Mouse (Mus musculus) hindbrain, embryonic 10.5 days (tissue): ENCODE measurements around the gene Olfr203. TPM values are rescaled to one million over a fixed set of nuclear protein-coding genes. Genes with fewer than 3 reads are reported as not detected.

Experiments used
- polyA plus RNA-seq: library from polyadenylated mRNA; unstranded; fragments of >200 nt; fragmentation: Nextera tagmentation; extraction: Ambion mirVana; gene quantifications from 2 replicates; pipeline ENCODE4 v1.2.1, GENCODE M21; 2016

Olfr203 gene
- polyA plus RNA-seq, 1 experiment from 2014 or later, result not detected

Other genes starting within 250 kb of the Olfr203 start
- not detected in 2 replicates for gene Olfr190, start 220.9 kb upstream of the Olfr203 start, polyA plus RNA-seq
- not detected in 2 replicates for gene Olfr191, start 209.1 kb upstream of the Olfr203 start, polyA plus RNA-seq
- not detected in 2 replicates for gene Olfr193, start 187.0 kb upstream of the Olfr203 start, polyA plus RNA-seq
- gene Olfr194, start 177.8 kb upstream of the Olfr203 start, polyA plus RNA-seq, result not detected in 2 replicates
- gene Olfr195, start 151.8 kb upstream of the Olfr203 start, polyA plus RNA-seq, result not detected in 2 replicates
- not detected in 2 replicates for gene Olfr196, start 128.4 kb upstream of the Olfr203 start, polyA plus RNA-seq
- not detected in 2 replicates for gene Olfr198, start 95.3 kb upstream of the Olfr203 start, polyA plus RNA-seq
- not detected in 2 replicates for gene Olfr199, start 79.1 kb upstream of the Olfr203 start, polyA plus RNA-seq
- not detected in 2 replicates for gene Olfr201, start 26.2 kb upstream of the Olfr203 start, polyA plus RNA-seq
- gene Olfr202, start 12.1 kb upstream of the Olfr203 start, polyA plus RNA-seq, result not detected in 2 replicates
- not detected in 2 replicates for gene Olfr204, start 19.4 kb downstream of the Olfr203 start, polyA plus RNA-seq
- gene Olfr205, start 32.3 kb downstream of the Olfr203 start, polyA plus RNA-seq, result not detected in 2 replicates
- not detected in 2 replicates for gene Olfr206, start 50.4 kb downstream of the Olfr203 start, polyA plus RNA-seq
- not detected in 2 replicates for gene Olfr209, start 65.1 kb downstream of the Olfr203 start, polyA plus RNA-seq
- 0.05 and 0.10 TPM in 2 replicates for gene Gabrr3, start 108.5 kb downstream of the Olfr203 start, polyA plus RNA-seq
- 24.9 and 33.9 TPM in 2 replicates for gene Riox2, start 172.9 kb downstream of the Olfr203 start, polyA plus RNA-seq